In the genomic region with DNA sequence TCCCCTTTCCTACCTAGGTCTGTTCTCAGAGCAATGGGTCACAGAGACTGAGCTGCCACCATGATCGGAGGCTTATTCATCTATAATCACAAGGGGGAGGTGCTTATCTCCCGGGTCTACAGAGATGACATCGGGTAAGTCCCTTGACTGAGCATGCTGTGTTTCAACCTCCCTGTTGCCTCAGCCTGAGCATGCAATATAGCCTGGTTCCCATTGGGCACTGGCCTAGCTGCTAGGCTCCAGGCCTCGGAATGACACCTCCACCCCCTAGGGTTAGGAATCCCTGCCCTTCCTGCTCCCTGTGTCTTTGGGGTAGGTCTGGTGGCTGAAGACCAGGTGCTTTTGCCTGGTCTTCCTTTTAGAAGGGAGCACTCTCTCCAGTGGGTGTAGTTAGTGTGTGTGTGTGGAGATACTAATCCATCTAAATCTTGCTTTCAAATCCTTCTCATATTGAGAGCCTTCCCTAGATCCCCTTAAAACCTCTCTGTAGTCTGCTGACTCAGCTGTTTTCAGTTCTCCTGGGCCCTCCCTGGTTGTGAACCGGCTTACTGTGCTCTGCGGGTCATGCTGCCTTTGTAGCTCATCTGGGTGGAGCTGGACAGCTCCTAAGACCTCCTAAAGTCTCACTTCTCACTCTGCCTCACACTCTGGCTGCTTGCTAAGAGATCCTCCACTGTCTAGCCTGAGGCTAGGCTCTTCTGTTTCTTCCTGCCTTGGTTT, we compare ENCODE assay signal across 8 mouse cellular contexts. TPM values are rescaled to one million over a fixed set of nuclear protein-coding genes. Genes with fewer than 3 reads are reported as not detected.
A peak's percentile ranks its signal among the peaks of the same experiment; 100 is the strongest.
DNase-seq lines count a peak whose midpoint lies in the region; ATAC-seq and TF ChIP-seq lines count a peak whose summit lies in the region.

No protein-coding gene starts in this region.

- H3K9me3 ChIP-seq in heart, embryonic 14.5 days (ENCODE audit: control insufficient read depth, low read length): no peaks in the 10 kb centered on the region
- no peaks in the 10 kb centered on the region for H3K9me3 ChIP-seq in hindbrain, postnatal 0 days (ENCODE audit: low read length)
- no peaks in the 10 kb centered on the region for H3K9me3 ChIP-seq in midbrain, postnatal 0 days (ENCODE audit: low read length)

- peak overlapping the region; percentile 69 for H3K4me2 ChIP-seq in heart, embryonic 14.5 days (ENCODE audit: low read length)
- peak overlapping the region; percentile 91 for H3K4me2 ChIP-seq in hindbrain, postnatal 0 days (ENCODE audit: low read depth, low read length)
- H3K4me2 ChIP-seq in midbrain, postnatal 0 days (ENCODE audit: low read depth, low read length, poor library complexity, severe bottlenecking): peak overlapping the region; percentile 79

- no peak overlapping the region for H3K27ac ChIP-seq in heart, embryonic 14.5 days (replicated peaks in 1 of 2; ENCODE audit: control insufficient read depth in 1 of 2, insufficient read depth in 1 of 2, low read depth in 2 of 2, low read length in 2 of 2)
- no peak overlapping the region for H3K27ac ChIP-seq in hindbrain, postnatal 0 days
- no peak overlapping the region for H3K27ac ChIP-seq in midbrain, postnatal 0 days (ENCODE audit: low read depth, low read length)
- H3K27ac ChIP-seq in thymus, adult 2 months (ENCODE audit: control insufficient read depth, insufficient read depth, low read length): no peak overlapping the region

- H3K4me3 ChIP-seq in heart, embryonic 14.5 days (ENCODE audit: control insufficient read depth in 1 of 2, insufficient read depth in 1 of 2, low read depth in 1 of 2, low read length in 2 of 2): peak overlapping the region in 1 of 2 experiments; percentile 84; a peak in 2 of 4 replicates
- peak overlapping the region; percentile 96 for H3K4me3 ChIP-seq in hindbrain, postnatal 0 days (ENCODE audit: low read length)
- peak overlapping the region; percentile 95; the same call in 1 of the 2 replicates for H3K4me3 ChIP-seq in midbrain, postnatal 0 days (ENCODE audit: low read depth, low read length)
- H3K4me3 ChIP-seq in thymus, adult 2 months (ENCODE audit: control insufficient read depth, insufficient read depth, low read length): no peak overlapping the region

- no peak for ATAC-seq in heart, embryonic 14.5 days (ENCODE audit: insufficient number of reproducible peaks, insufficient read depth, low FRiP score, low read depth)
- ATAC-seq in hindbrain, postnatal 0 days: no peak
- ATAC-seq in midbrain, postnatal 0 days (ENCODE audit: low FRiP score): no peak

- DNase-seq in heart, postnatal 4 days: no peak
- DNase-seq in c-Kit-negative CD71-positive TER-119-positive erythroid progenitor cells, embryonic 14.5 days (ENCODE audit: low read depth, low spot score): peak; percentile 30
- no peak for DNase-seq in hindbrain, postnatal 0 days (ENCODE audit: low spot score)
- DNase-seq in midbrain, postnatal 0 days (ENCODE audit: low spot score): no peak
- no peak for DNase-seq in thymus, adult 18-20 months
- no peak for DNase-seq in thymus, adult 2 months
- DNase-seq in B cell, adult 2 months: no peak

- H3K27me3 ChIP-seq in heart, embryonic 14.5 days (ENCODE audit: control insufficient read depth, insufficient read depth, low read length): no peaks in the 10 kb centered on the region
- H3K27me3 ChIP-seq in hindbrain, postnatal 0 days (ENCODE audit: insufficient read depth, low read length): no peaks in the 10 kb centered on the region
- no peaks in the 10 kb centered on the region for H3K27me3 ChIP-seq in midbrain, postnatal 0 days (ENCODE audit: insufficient read depth, low read length)
- no peaks in the 10 kb centered on the region for H3K27me3 ChIP-seq in thymus, adult 2 months (ENCODE audit: control insufficient read depth, insufficient read depth, low read length)

- peaks cover 60% of the 10 kb centered on the region for H3K36me3 ChIP-seq in heart, embryonic 14.5 days (ENCODE audit: control insufficient read depth, insufficient read depth, low read length)
- peaks cover 46% of the 10 kb centered on the region for H3K36me3 ChIP-seq in hindbrain, postnatal 0 days (ENCODE audit: insufficient read depth, low read length)
- H3K36me3 ChIP-seq in midbrain, postnatal 0 days (ENCODE audit: insufficient read depth, low read length): peaks cover 43% of the 10 kb centered on the region
- peaks cover 40% of the 10 kb centered on the region for H3K36me3 ChIP-seq in thymus, adult 2 months (ENCODE audit: control insufficient read depth, insufficient read depth, low read length)

- peaks cover 10 to 26% of the 10 kb centered on the region in 2 experiments for H3K4me1 ChIP-seq in heart, embryonic 14.5 days (ENCODE audit: control insufficient read depth in 2 of 2, insufficient read depth in 2 of 2, low read length in 2 of 2)
- peaks cover 18% of the 10 kb centered on the region for H3K4me1 ChIP-seq in hindbrain, postnatal 0 days (ENCODE audit: insufficient read depth, low read length)
- H3K4me1 ChIP-seq in midbrain, postnatal 0 days (ENCODE audit: insufficient read depth, low read length): peaks cover 17% of the 10 kb centered on the region
- peaks cover 18% of the 10 kb centered on the region for H3K4me1 ChIP-seq in thymus, adult 2 months (replicated peaks; ENCODE audit: control insufficient read depth, insufficient read depth, low read length)

- no peak for TF ChIP-seq POLR2A in thymus, adult 2 months (IDR thresholded peaks at IDR 0.05; ENCODE audit: control insufficient read depth, extremely low read depth, insufficient read depth, low read length, poor library complexity)

- WGBS in heart, embryonic 14.5 days: 24% methylated on average over 6 of the region's 6 CpGs
- WGBS in hindbrain, postnatal 0 days: 38% methylated on average over 6 of the region's 6 CpGs
- 18% methylated on average over 6 of the region's 6 CpGs for WGBS in midbrain, postnatal 0 days
- WGBS in thymus, adult 2 months: 82% methylated on average over 6 of the region's 6 CpGs

- no peak for TF ChIP-seq CTCF in hindbrain, postnatal 0 days (IDR thresholded peaks at IDR 0.05; ENCODE audit: low read depth)
- TF ChIP-seq CTCF in midbrain, postnatal 0 days (IDR thresholded peaks at IDR 0.05): no peak
- TF ChIP-seq CTCF in thymus, adult 2 months (IDR thresholded peaks at IDR 0.05; ENCODE audit: borderline replicate concordance, control insufficient read depth, extremely low read depth, insufficient read depth, low read length, poor library complexity): no peak

- H3K9ac ChIP-seq in heart, embryonic 14.5 days (ENCODE audit: low read length): peak overlapping the region; percentile 97
- peak overlapping the region; percentile 97 for H3K9ac ChIP-seq in hindbrain, postnatal 0 days (replicated peaks; ENCODE audit: low read length)
- H3K9ac ChIP-seq in midbrain, postnatal 0 days (replicated peaks; ENCODE audit: low read length, poor library complexity, severe bottlenecking): peak overlapping the region; percentile 51

RNA-seq across cellular contexts. Expression of gene Ap2m1, which starts 2.5 kb away (rescaled TPM):
- polyA plus RNA-seq in heart, embryonic 14.5 days (2014; fragmentation: Nextera tagmentation; extraction: Ambion mirVana): 451 and 502 TPM in 2 replicates
- 100 to 1,000 TPM; 283 to 296 TPM for total RNA-seq in heart, postnatal 4 days (2021)
- total RNA-seq in hindbrain, postnatal 0 days (2014; rRNA removed): 966 and 1,021 TPM in 2 replicates
- 1,289 and 1,346 TPM in 2 replicates for polyA plus RNA-seq in hindbrain, postnatal 0 days (2015; fragmentation: Nextera tagmentation; extraction: Ambion mirVana)
- 975 and 994 TPM in 2 replicates for total RNA-seq in midbrain, postnatal 0 days (2014; rRNA removed)
- polyA plus RNA-seq in midbrain, postnatal 0 days (2015; fragmentation: Nextera tagmentation; extraction: Ambion mirVana): 1,551 and 1,562 TPM in 2 replicates
- polyA plus RNA-seq in thymus, adult 2 months (2012; rRNA removed): 512 and 578 TPM in 2 replicates

RNA-seq across cellular contexts. Expression of gene Abcf3, which starts 10.6 kb away (rescaled TPM):
- 37.1 and 46.0 TPM in 2 replicates for polyA plus RNA-seq in heart, embryonic 14.5 days (2014; fragmentation: Nextera tagmentation; extraction: Ambion mirVana)
- total RNA-seq in heart, postnatal 4 days (2021): 10 to 100 TPM; 64.0 to 65.1 TPM
- 42.1 and 63.4 TPM in 2 replicates for total RNA-seq in hindbrain, postnatal 0 days (2014; rRNA removed)
- polyA plus RNA-seq in hindbrain, postnatal 0 days (2015; fragmentation: Nextera tagmentation; extraction: Ambion mirVana): 67.5 and 73.2 TPM in 2 replicates
- total RNA-seq in midbrain, postnatal 0 days (2014; rRNA removed): 65.3 and 76.0 TPM in 2 replicates
- polyA plus RNA-seq in midbrain, postnatal 0 days (2015; fragmentation: Nextera tagmentation; extraction: Ambion mirVana): 73.1 and 75.2 TPM in 2 replicates
- polyA plus RNA-seq in thymus, adult 2 months (2012; rRNA removed): 60.9 and 70.8 TPM in 2 replicates

RNA-seq across cellular contexts. Expression of gene Dvl3, which starts 21.0 kb away (rescaled TPM):
- polyA plus RNA-seq in heart, embryonic 14.5 days (2014; fragmentation: Nextera tagmentation; extraction: Ambion mirVana): 20.7 and 21.0 TPM in 2 replicates
- 10 to 100 TPM; 70.6 to 73.1 TPM for total RNA-seq in heart, postnatal 4 days (2021)
- total RNA-seq in hindbrain, postnatal 0 days (2014; rRNA removed): 44.3 and 48.6 TPM in 2 replicates
- polyA plus RNA-seq in hindbrain, postnatal 0 days (2015; fragmentation: Nextera tagmentation; extraction: Ambion mirVana): 22.3 and 25.7 TPM in 2 replicates
- 44.9 and 46.3 TPM in 2 replicates for total RNA-seq in midbrain, postnatal 0 days (2014; rRNA removed)
- 24.6 and 29.5 TPM in 2 replicates for polyA plus RNA-seq in midbrain, postnatal 0 days (2015; fragmentation: Nextera tagmentation; extraction: Ambion mirVana)
- 42.7 and 49.5 TPM in 2 replicates for polyA plus RNA-seq in thymus, adult 2 months (2012; rRNA removed)

RNA-seq across cellular contexts. Expression of gene Eif2b5, which starts 39.1 kb away (rescaled TPM):
- 67.3 and 69.6 TPM in 2 replicates for polyA plus RNA-seq in heart, embryonic 14.5 days (2014; fragmentation: Nextera tagmentation; extraction: Ambion mirVana)
- total RNA-seq in heart, postnatal 4 days (2021): 10 to 100 TPM; 55.9 to 59.8 TPM
- 102 and 109 TPM in 2 replicates for total RNA-seq in hindbrain, postnatal 0 days (2014; rRNA removed)
- 80.9 and 81.4 TPM in 2 replicates for polyA plus RNA-seq in hindbrain, postnatal 0 days (2015; fragmentation: Nextera tagmentation; extraction: Ambion mirVana)
- 87.2 and 96.4 TPM in 2 replicates for total RNA-seq in midbrain, postnatal 0 days (2014; rRNA removed)
- polyA plus RNA-seq in midbrain, postnatal 0 days (2015; fragmentation: Nextera tagmentation; extraction: Ambion mirVana): 70.0 and 74.6 TPM in 2 replicates
- polyA plus RNA-seq in thymus, adult 2 months (2012; rRNA removed): 40.7 and 44.7 TPM in 2 replicates

RNA-seq across cellular contexts. Expression of gene Vwa5b2, which starts 51.5 kb away (rescaled TPM):
- polyA plus RNA-seq in heart, embryonic 14.5 days (2014; fragmentation: Nextera tagmentation; extraction: Ambion mirVana): 0.23 and 0.54 TPM in 2 replicates
- not detected for total RNA-seq in heart, postnatal 4 days (2021)
- total RNA-seq in hindbrain, postnatal 0 days (2014; rRNA removed): 49.9 and 60.2 TPM in 2 replicates
- polyA plus RNA-seq in hindbrain, postnatal 0 days (2015; fragmentation: Nextera tagmentation; extraction: Ambion mirVana): 32.6 and 32.8 TPM in 2 replicates
- 65.7 and 66.6 TPM in 2 replicates for total RNA-seq in midbrain, postnatal 0 days (2014; rRNA removed)
- 35.5 and 36.4 TPM in 2 replicates for polyA plus RNA-seq in midbrain, postnatal 0 days (2015; fragmentation: Nextera tagmentation; extraction: Ambion mirVana)
- polyA plus RNA-seq in thymus, adult 2 months (2012; rRNA removed): 0.03 and 0.15 TPM in 2 replicates
